Mouse (Mus musculus): ENCODE data around the gene Ggt6. TPM values are rescaled to one million over a fixed set of nuclear protein-coding genes. Genes with fewer than 3 reads are reported as not detected.

Gene Ggt6
- polyA plus RNA-seq, 1 experiment from 2014 or later = 6.7 TPM

GRCm38 (mm10) chr11:72477653-72478052, 42.3 kb downstream of the Ggt6 start:
- no peak overlapping the region for H3K27ac ChIP-seq (ENCODE audit: low read depth)
- 83% methylated on average over 1 of the region's 1 CpGs for WGBS
- no peak overlapping the region for H3K9ac ChIP-seq (ENCODE audit: low read length)
- ATAC-seq (replicated peaks; ENCODE audit: low FRiP score, low TSS enrichment, low read depth) (no peak), DNase-seq (ENCODE audit: low spot score) (no peak)
- H3K4me1 ChIP-seq (replicated peaks; ENCODE audit: control insufficient read depth, insufficient read depth, low read length) = no peaks in the 10 kb centered on the region; the same call in 1 of the 2 replicates
- H3K4me3 ChIP-seq (ENCODE audit: low read depth, low read length) = no peak overlapping the region
- no peak overlapping the region for H3K4me2 ChIP-seq (ENCODE audit: low read length)
- H3K9me3 ChIP-seq (ENCODE audit: control insufficient read depth, low read length) = no peaks in the 10 kb centered on the region
- no peaks in the 10 kb centered on the region for H3K36me3 ChIP-seq (ENCODE audit: control insufficient read depth, insufficient read depth, low read length)
- H3K27me3 ChIP-seq (replicated peaks; ENCODE audit: control insufficient read depth, insufficient read depth, low read length) = no peaks in the 10 kb centered on the region

- no peak for ATAC-seq (replicated peaks; ENCODE audit: low FRiP score, low TSS enrichment, low read depth)
- Histone ChIP-seq H3K27ac (ENCODE audit: low read depth) (0 out of 2 replicates have a peak overlapping the region, but pooled peaks have one; percentile 2), H3K9ac (ENCODE audit: low read length) (no peak overlapping the region)
These were observed 42.9 kb downstream of the Ggt6 start for GRCm38 (mm10) chr11:72478228-72478627.

GRCm38 (mm10) chr11:72479499-72479898, 44.2 kb downstream of the Ggt6 start:
- Histone ChIP-seq H3K9ac (ENCODE audit: low read length) (no peak overlapping the region), H3K27me3 (replicated peaks; ENCODE audit: control insufficient read depth, insufficient read depth, low read length) (no peaks in the 10 kb centered on the region), H3K4me1 (replicated peaks; ENCODE audit: control insufficient read depth, insufficient read depth, low read length) (no peaks in the 10 kb centered on the region; the same call in 1 of the 2 replicates), H3K4me2 (ENCODE audit: low read length) (no peak overlapping the region), H3K4me3 (ENCODE audit: low read depth, low read length) (no peak overlapping the region), H3K9me3 (ENCODE audit: control insufficient read depth, low read length) (no peaks in the 10 kb centered on the region), H3K27ac (ENCODE audit: low read depth) (no peak overlapping the region), H3K36me3 (ENCODE audit: control insufficient read depth, insufficient read depth, low read length) (no peaks in the 10 kb centered on the region)
- DNase-seq (ENCODE audit: low spot score) (no peak), ATAC-seq (replicated peaks; ENCODE audit: low FRiP score, low TSS enrichment, low read depth) (no peak)
- 78% methylated on average over 2 of the region's 2 CpGs for WGBS

More at GRCm38 (mm10) chr11:72478228-72478627, 42.9 kb downstream of the Ggt6 start:
- Histone ChIP-seq H3K9me3 (ENCODE audit: control insufficient read depth, low read length) (no peaks in the 10 kb centered on the region), H3K4me1 (replicated peaks; ENCODE audit: control insufficient read depth, insufficient read depth, low read length) (no peaks in the 10 kb centered on the region; the same call in 1 of the 2 replicates), H3K4me2 (ENCODE audit: low read length) (no peak overlapping the region), H3K4me3 (ENCODE audit: low read depth, low read length) (no peak overlapping the region), H3K27me3 (replicated peaks; ENCODE audit: control insufficient read depth, insufficient read depth, low read length) (no peaks in the 10 kb centered on the region), H3K36me3 (ENCODE audit: control insufficient read depth, insufficient read depth, low read length) (no peaks in the 10 kb centered on the region)
- WGBS = 68% methylated on average over 6 of the region's 6 CpGs
- DNase-seq (ENCODE audit: low spot score) = no peak

GRCm38 (mm10) chr11:72481313-72481712, 46.0 kb downstream of the Ggt6 start:
- H3K9me3 ChIP-seq (ENCODE audit: control insufficient read depth, low read length) = no peaks in the 10 kb centered on the region
- no peaks in the 10 kb centered on the region for H3K36me3 ChIP-seq (ENCODE audit: control insufficient read depth, insufficient read depth, low read length)
- DNase-seq (ENCODE audit: low spot score) = no peak
- 75% methylated on average over 5 of the region's 5 CpGs for whole genome bisulfite sequencing
- H3K4me3 ChIP-seq (ENCODE audit: low read depth, low read length) = no peak overlapping the region
- H3K4me2 ChIP-seq (ENCODE audit: low read length) = no peak overlapping the region
- ATAC-seq (replicated peaks; ENCODE audit: low FRiP score, low TSS enrichment, low read depth) = no peak
- no peak overlapping the region for H3K27ac ChIP-seq (ENCODE audit: low read depth)
- no peaks in the 10 kb centered on the region for H3K27me3 ChIP-seq (replicated peaks; ENCODE audit: control insufficient read depth, insufficient read depth, low read length)
- no peak overlapping the region for H3K9ac ChIP-seq (ENCODE audit: low read length)
- no peaks in the 10 kb centered on the region; the same call in 1 of the 2 replicates for H3K4me1 ChIP-seq (replicated peaks; ENCODE audit: control insufficient read depth, insufficient read depth, low read length)

GRCm38 (mm10) chr11:72481952-72482351, 46.6 kb downstream of the Ggt6 start:
- no peak overlapping the region for H3K9ac ChIP-seq (ENCODE audit: low read length)
- 67% methylated on average over 4 of the region's 4 CpGs for WGBS
- no peaks in the 10 kb centered on the region; the same call in 1 of the 2 replicates for H3K4me1 ChIP-seq (replicated peaks; ENCODE audit: control insufficient read depth, insufficient read depth, low read length)
- no peak overlapping the region for H3K4me3 ChIP-seq (ENCODE audit: low read depth, low read length)
- DNase-seq (ENCODE audit: low spot score) (no peak), ATAC-seq (replicated peaks; ENCODE audit: low FRiP score, low TSS enrichment, low read depth) (no peak)
- H3K9me3 ChIP-seq (ENCODE audit: control insufficient read depth, low read length) = no peaks in the 10 kb centered on the region
- H3K27ac ChIP-seq (ENCODE audit: low read depth) = no peak overlapping the region
- H3K4me2 ChIP-seq (ENCODE audit: low read length) = no peak overlapping the region
- no peaks in the 10 kb centered on the region for H3K27me3 ChIP-seq (replicated peaks; ENCODE audit: control insufficient read depth, insufficient read depth, low read length)
- H3K36me3 ChIP-seq (ENCODE audit: control insufficient read depth, insufficient read depth, low read length) = no peaks in the 10 kb centered on the region

GRCm38 (mm10) chr11:72484549-72484948, 49.2 kb downstream of the Ggt6 start:
- Histone ChIP-seq H3K27ac (ENCODE audit: low read depth) (no peak overlapping the region), H3K27me3 (replicated peaks; ENCODE audit: control insufficient read depth, insufficient read depth, low read length) (peaks cover 24% of the 10 kb centered on the region), H3K4me2 (ENCODE audit: low read length) (no peak overlapping the region), H3K4me3 (ENCODE audit: low read depth, low read length) (no peak overlapping the region), H3K36me3 (ENCODE audit: control insufficient read depth, insufficient read depth, low read length) (no peaks in the 10 kb centered on the region), H3K9ac (ENCODE audit: low read length) (no peak overlapping the region), H3K4me1 (replicated peaks; ENCODE audit: control insufficient read depth, insufficient read depth, low read length) (peaks cover 8% of the 10 kb centered on the region; the same call in 1 of the 2 replicates), H3K9me3 (ENCODE audit: control insufficient read depth, low read length) (no peaks in the 10 kb centered on the region)
- WGBS = 51% methylated on average over 6 of the region's 6 CpGs
- no peak for DNase-seq (ENCODE audit: low spot score)
- no peak for ATAC-seq (replicated peaks; ENCODE audit: low FRiP score, low TSS enrichment, low read depth)

GRCm38 (mm10) chr11:72485157-72485556, 49.8 kb downstream of the Ggt6 start:
- H3K9ac ChIP-seq (ENCODE audit: low read length) = no peak overlapping the region
- peaks cover 8% of the 10 kb centered on the region; the same call in 1 of the 2 replicates for H3K4me1 ChIP-seq (replicated peaks; ENCODE audit: control insufficient read depth, insufficient read depth, low read length)
- H3K27me3 ChIP-seq (replicated peaks; ENCODE audit: control insufficient read depth, insufficient read depth, low read length) = peaks cover 27% of the 10 kb centered on the region
- 71% methylated on average over 5 of the region's 5 CpGs for WGBS
- no peak overlapping the region for H3K27ac ChIP-seq (ENCODE audit: low read depth)
- H3K9me3 ChIP-seq (ENCODE audit: control insufficient read depth, low read length) = no peaks in the 10 kb centered on the region
- no peaks in the 10 kb centered on the region for H3K36me3 ChIP-seq (ENCODE audit: control insufficient read depth, insufficient read depth, low read length)
- ATAC-seq (replicated peaks; ENCODE audit: low FRiP score, low TSS enrichment, low read depth) (no peak), DNase-seq (ENCODE audit: low spot score) (no peak)
- H3K4me2 ChIP-seq (ENCODE audit: low read length) = no peak overlapping the region
- no peak overlapping the region for H3K4me3 ChIP-seq (ENCODE audit: low read depth, low read length)

GRCm38 (mm10) chr11:72485960-72486359, 50.6 kb downstream of the Ggt6 start:
- Histone ChIP-seq H3K4me3 (ENCODE audit: low read depth, low read length) (no peak overlapping the region), H3K4me2 (ENCODE audit: low read length) (no peak overlapping the region), H3K27ac (ENCODE audit: low read depth) (no peak overlapping the region), H3K4me1 (replicated peaks; ENCODE audit: control insufficient read depth, insufficient read depth, low read length) (peaks cover 8% of the 10 kb centered on the region; the same call in 1 of the 2 replicates), H3K27me3 (replicated peaks; ENCODE audit: control insufficient read depth, insufficient read depth, low read length) (peaks cover 35% of the 10 kb centered on the region), H3K36me3 (ENCODE audit: control insufficient read depth, insufficient read depth, low read length) (no peaks in the 10 kb centered on the region), H3K9ac (ENCODE audit: low read length) (no peak overlapping the region), H3K9me3 (ENCODE audit: control insufficient read depth, low read length) (no peaks in the 10 kb centered on the region)
- ATAC-seq (replicated peaks; ENCODE audit: low FRiP score, low TSS enrichment, low read depth) (no peak), DNase-seq (ENCODE audit: low spot score) (no peak)
- WGBS = 74% methylated on average over 11 of the region's 11 CpGs

- Histone ChIP-seq H3K4me2 (ENCODE audit: low read length) (no peak overlapping the region), H3K9ac (ENCODE audit: low read length) (no peak overlapping the region), H3K9me3 (ENCODE audit: control insufficient read depth, low read length) (no peaks in the 10 kb centered on the region), H3K27me3 (replicated peaks; ENCODE audit: control insufficient read depth, insufficient read depth, low read length) (peaks cover 35% of the 10 kb centered on the region), H3K4me1 (replicated peaks; ENCODE audit: control insufficient read depth, insufficient read depth, low read length) (peaks cover 8% of the 10 kb centered on the region; the same call in 1 of the 2 replicates), H3K27ac (ENCODE audit: low read depth) (no peak overlapping the region), H3K4me3 (ENCODE audit: low read depth, low read length) (no peak overlapping the region), H3K36me3 (ENCODE audit: control insufficient read depth, insufficient read depth, low read length) (no peaks in the 10 kb centered on the region)
- DNase-seq (ENCODE audit: low spot score) = no peak
- WGBS = 57% methylated on average over 5 of the region's 5 CpGs
- no peak for ATAC-seq (replicated peaks; ENCODE audit: low FRiP score, low TSS enrichment, low read depth)
These were observed 51.8 kb downstream of the Ggt6 start for GRCm38 (mm10) chr11:72487171-72487570.
